Mouse (Mus musculus) bone marrow macrophage, adult 2 months (primary cell): ENCODE results near the gene Atxn10. TPM values are rescaled to one million over a fixed set of nuclear protein-coding genes. Genes with fewer than 3 reads are reported as not detected.

Experiments
- H3K27ac ChIP-seq: 2 replicates; pipeline ENCODE4 v1.5.1; 2012; ENCODE audit warnings: low read depth, low read length; ENCODE audit not compliant: insufficient read depth
- H3K4me1 ChIP-seq: 2 replicates; pipeline ENCODE4 v1.6.1; 2012; ENCODE audit warnings: low read length; ENCODE audit not compliant: control insufficient read depth, insufficient read depth
- H3K4me3 ChIP-seq: 2 replicates; pipeline ENCODE4 v1.5.1; 2012; ENCODE audit warnings: mild to moderate bottlenecking, low read length, moderate library complexity; ENCODE audit not compliant: insufficient read depth
- CTCF ChIP-seq: IDR thresholded peaks from 2 replicates; pipeline ENCODE4 v1.5.1; 2012; ENCODE audit warnings: low read depth, mild to moderate bottlenecking, low read length, moderate library complexity
- polyA plus RNA-seq: library from polyadenylated mRNA; stranded (reverse); fragments of >200 nt; gene quantifications from 2 replicates; pipeline ENCODE4 v1.2.4, GENCODE M21; 2012; ENCODE audit not compliant: missing spikeins, insufficient read depth, insufficient read length

Atxn10 gene
- polyA plus RNA-seq, 1 experiment: 70.2 TPM

- no peak for TF ChIP-seq CTCF
- no peaks in the 10 kb centered on the region for H3K4me1 ChIP-seq
- no peak overlapping the region for H3K4me3 ChIP-seq
- H3K27ac ChIP-seq: no peak overlapping the region
Measured at GRCm38 (mm10) chr15:85507370-85508014, 171.4 kb downstream of the Atxn10 start.

Other genes starting within 250 kb of the Atxn10 start
- not detected in 2 replicates for gene Smc1b, start 204.3 kb upstream of the Atxn10 start, polyA plus RNA-seq
- not detected in 2 replicates for gene Ribc2, start 204.2 kb upstream of the Atxn10 start, polyA plus RNA-seq
- not detected in 2 replicates for gene Fbln1, start 130.3 kb upstream of the Atxn10 start, polyA plus RNA-seq
- gene 7530416G11Rik, start 167.0 kb downstream of the Atxn10 start, polyA plus RNA-seq: not detected in 2 replicates
- not detected in 2 replicates for gene Wnt7b, start 246.2 kb downstream of the Atxn10 start, polyA plus RNA-seq